Comparison of ENCODE assay signal across 12 mouse cellular contexts in genomic region chr19:32183005-32183404, GRCm38 (mm10).
DNase-seq lines count a peak whose midpoint lies in the region; ATAC-seq and TF ChIP-seq lines count a peak whose summit lies in the region.
"Had no signal": no experiment of that assay in that cellular context is flagged by ENCODE, and none has a peak within 500 bp of the region (broad histone marks: within the 10 kb centered on the region; RNA-seq: fewer than 3 reads in every experiment).

No protein-coding gene starts in this region.

- H3K27ac ChIP-seq in heart, embryonic 15.5 days = peak overlapping the region; percentile 94; the same call in 1 of the 2 replicates
- H3K27ac ChIP-seq in heart, embryonic 11.5 days (ENCODE audit: low read depth, low read length) = no peak overlapping the region; the same call in 1 of the 2 replicates
- peak overlapping the region; percentile 91 for H3K27ac ChIP-seq in lung, postnatal 0 days (ENCODE audit: low read length)
- H3K27ac ChIP-seq in midbrain, embryonic 14.5 days (replicated peaks; ENCODE audit: low read depth, low read length) = no peak overlapping the region
- H3K27ac ChIP-seq: forebrain, embryonic 15.5 days; hindbrain, postnatal 0 days had no signal

- DNase-seq in lung, postnatal 0 days (ENCODE audit: low spot score) = no peak
- DNase-seq in lung, postnatal 25 days (ENCODE audit: low spot score) = no peak
- DNase-seq in naive thymus-derived CD4-positive, alpha-beta T cell, adult 2 months (ENCODE audit: low read depth) = peak; percentile 28
- no peak for DNase-seq in adipocyte (ENCODE audit: low spot score)
- DNase-seq in midbrain, embryonic 14.5 days = no peak
- DNase-seq: adrenal gland, adult 2 months; gastrocnemius, postnatal 10 days had no signal

- no peaks in the 10 kb centered on the region for H3K36me3 ChIP-seq in heart, embryonic 15.5 days
- no peaks in the 10 kb centered on the region for H3K36me3 ChIP-seq in heart, embryonic 11.5 days (ENCODE audit: control insufficient read depth, insufficient read depth, low read length)
- no peaks in the 10 kb centered on the region for H3K36me3 ChIP-seq in lung, postnatal 0 days (ENCODE audit: insufficient read depth, low read length)
- H3K36me3 ChIP-seq in midbrain, embryonic 14.5 days (ENCODE audit: control insufficient read depth, insufficient read depth, low read length) = no peaks in the 10 kb centered on the region
- H3K36me3 ChIP-seq: forebrain, embryonic 15.5 days had no signal

- H3K4me3 ChIP-seq in heart, embryonic 15.5 days = no peak overlapping the region
- no peak overlapping the region for H3K4me3 ChIP-seq in heart, embryonic 11.5 days (ENCODE audit: low read depth, low read length)
- no peak overlapping the region for H3K4me3 ChIP-seq in lung, postnatal 0 days (ENCODE audit: low read depth, low read length)
- no peak overlapping the region for H3K4me3 ChIP-seq in midbrain, embryonic 14.5 days (replicated peaks; ENCODE audit: low read depth, low read length)
- H3K4me3 ChIP-seq: forebrain, embryonic 15.5 days had no signal

- peaks cover 55% of the 10 kb centered on the region for H3K4me1 ChIP-seq in heart, embryonic 15.5 days (replicated peaks)
- H3K4me1 ChIP-seq in heart, embryonic 11.5 days (ENCODE audit: control insufficient read depth, insufficient read depth, low read length) = peaks cover 58% of the 10 kb centered on the region
- peaks cover 56% of the 10 kb centered on the region for H3K4me1 ChIP-seq in lung, postnatal 0 days (ENCODE audit: insufficient read depth, low read depth, low read length)
- H3K4me1 ChIP-seq in midbrain, embryonic 14.5 days (ENCODE audit: control insufficient read depth, insufficient read depth, low read length) = no peaks in the 10 kb centered on the region
- H3K4me1 ChIP-seq: forebrain, embryonic 15.5 days had no signal

- no peak overlapping the region for H3K4me2 ChIP-seq in heart, embryonic 15.5 days
- no peak overlapping the region for H3K4me2 ChIP-seq in heart, embryonic 11.5 days
- no peak overlapping the region for H3K4me2 ChIP-seq in lung, postnatal 0 days (replicated peaks; ENCODE audit: low read depth, low read length)
- H3K4me2 ChIP-seq in midbrain, embryonic 14.5 days (ENCODE audit: low read length) = no peak overlapping the region
- H3K4me2 ChIP-seq: forebrain, embryonic 15.5 days had no signal

- no peak overlapping the region for H3K9ac ChIP-seq in heart, embryonic 15.5 days
- no peak overlapping the region for H3K9ac ChIP-seq in heart, embryonic 11.5 days (ENCODE audit: low read depth, low read length)
- H3K9ac ChIP-seq in lung, postnatal 0 days (replicated peaks; ENCODE audit: low read depth) = no peak overlapping the region
- no peak overlapping the region for H3K9ac ChIP-seq in midbrain, embryonic 14.5 days (replicated peaks; ENCODE audit: low read length)
- H3K9ac ChIP-seq: forebrain, embryonic 15.5 days had no signal

- no peak for TF ChIP-seq EP300 in lung, postnatal 0 days (IDR thresholded peaks at IDR 0.05)

- WGBS in heart, embryonic 15.5 days = 88% methylated on average over 4 of the region's 4 CpGs
- 91% methylated on average over 4 of the region's 4 CpGs for WGBS in heart, embryonic 11.5 days (ENCODE audit: insufficient replicate concordance)
- 80% methylated on average over 4 of the region's 4 CpGs for WGBS in lung, postnatal 0 days
- 96% methylated on average over 4 of the region's 4 CpGs for WGBS in midbrain, embryonic 14.5 days

- no peaks in the 10 kb centered on the region for H3K9me3 ChIP-seq in heart, embryonic 15.5 days (replicated peaks)
- H3K9me3 ChIP-seq in heart, embryonic 11.5 days (replicated peaks; ENCODE audit: control insufficient read depth, low read length) = no peaks in the 10 kb centered on the region
- no peaks in the 10 kb centered on the region for H3K9me3 ChIP-seq in lung, postnatal 0 days (ENCODE audit: low read length)
- H3K9me3 ChIP-seq in midbrain, embryonic 14.5 days (ENCODE audit: control insufficient read depth, low read length) = no peaks in the 10 kb centered on the region
- H3K9me3 ChIP-seq: forebrain, embryonic 15.5 days had no signal

- no peaks in the 10 kb centered on the region for H3K27me3 ChIP-seq in heart, embryonic 15.5 days
- no peaks in the 10 kb centered on the region for H3K27me3 ChIP-seq in heart, embryonic 11.5 days (ENCODE audit: control insufficient read depth, insufficient read depth, low read length)
- no peaks in the 10 kb centered on the region for H3K27me3 ChIP-seq in lung, postnatal 0 days (replicated peaks; ENCODE audit: insufficient read depth, low read length)
- H3K27me3 ChIP-seq in midbrain, embryonic 14.5 days (ENCODE audit: control insufficient read depth, insufficient read depth, low read length) = no peaks in the 10 kb centered on the region
- H3K27me3 ChIP-seq: forebrain, embryonic 15.5 days had no signal

- no peak for TF ChIP-seq CTCF in lung, postnatal 0 days (IDR thresholded peaks at IDR 0.05)

- no peak for ATAC-seq in heart, embryonic 15.5 days (replicated peaks; ENCODE audit: insufficient number of reproducible peaks, insufficient read depth, low FRiP score, low read depth)
- no peak for ATAC-seq in heart, embryonic 11.5 days (replicated peaks; ENCODE audit: insufficient number of reproducible peaks, low FRiP score, low TSS enrichment)
- ATAC-seq in lung, postnatal 0 days = no peak
- 0 out of 2 replicates have a peak, but pooled peaks have one; percentile 5 for ATAC-seq in granulocyte monocyte progenitor cell, adult 5-6 weeks (replicated peaks; ENCODE audit: poor library complexity, severe bottlenecking)
- ATAC-seq in midbrain, embryonic 14.5 days (ENCODE audit: low FRiP score, low TSS enrichment) = no peak
- ATAC-seq: forebrain, embryonic 15.5 days; hindbrain, postnatal 0 days had no signal

Comparison
In these comparisons a context has a peak if more than half of its experiments do, and no peak if none do; other contexts are left out.
1. H3K27ac ChIP-seq: peak in heart, embryonic 15.5 days (single experiment) and lung, postnatal 0 days (single experiment); none in heart, embryonic 11.5 days (single experiment) and midbrain, embryonic 14.5 days (single experiment).